Mouse (Mus musculus) brain, adult 2 months (tissue): Measurements from ENCODE around the gene Car5a.

Experiments used
- DNase-seq: peaks from one replicate; pipeline ENCODE4 v3.0.0; 2011; ENCODE audit warnings: low read depth, low spot score

Gene Car5a

GRCm38 (mm10) chr8:121934923-121935322 lies 9.8 kb downstream of the Car5a start:
- no peak for DNase-seq

- DNase-seq, result peak; percentile 51
These were observed 10.2 kb downstream of the Car5a start for GRCm38 (mm10) chr8:121934506-121934905.

- DNase-seq, result no peak
These were observed 11.8 kb downstream of the Car5a start for GRCm38 (mm10) chr8:121932668-121933520.

- no peak for DNase-seq
These were observed 12.6 kb downstream of the Car5a start for GRCm38 (mm10) chr8:121932026-121932667.

GRCm38 (mm10) chr8:121931571-121931970 lies 13.1 kb downstream of the Car5a start:
- DNase-seq, result no peak

- DNase-seq, result no peak
These were observed 14.7 kb downstream of the Car5a start for GRCm38 (mm10) chr8:121930047-121930446.

GRCm38 (mm10) chr8:121927316-121927715 lies 17.4 kb downstream of the Car5a start:
- DNase-seq, result peak; percentile 73

GRCm38 (mm10) chr8:121926266-121926665 lies 18.4 kb downstream of the Car5a start:
- DNase-seq, result no peak

GRCm38 (mm10) chr8:121925624-121926023 lies 19.1 kb downstream of the Car5a start:
- DNase-seq, result peak; percentile 88

- no peak for DNase-seq
These were observed 20.0 kb downstream of the Car5a start for GRCm38 (mm10) chr8:121924681-121925080.

GRCm38 (mm10) chr8:121922101-121922500 lies 22.6 kb downstream of the Car5a start:
- DNase-seq, result no peak

- DNase-seq, result no peak
These were observed 23.1 kb downstream of the Car5a start for GRCm38 (mm10) chr8:121921582-121921981.

GRCm38 (mm10) chr8:121919731-121920130 lies 25.0 kb downstream of the Car5a start:
- peak; percentile 31 for DNase-seq

- no peak for DNase-seq
These were observed 25.5 kb downstream of the Car5a start for GRCm38 (mm10) chr8:121919158-121919557.

GRCm38 (mm10) chr8:121913378-121913777 lies 31.3 kb downstream of the Car5a start:
- DNase-seq, result no peak

- DNase-seq, result no peak
These were observed 31.9 kb downstream of the Car5a start for GRCm38 (mm10) chr8:121912831-121913230.

- no peak for DNase-seq
These were observed 32.7 kb downstream of the Car5a start for GRCm38 (mm10) chr8:121911987-121912386.

GRCm38 (mm10) chr8:121911400-121911799 lies 33.3 kb downstream of the Car5a start:
- DNase-seq, result no peak

GRCm38 (mm10) chr8:121909663-121910062 lies 35.0 kb downstream of the Car5a start:
- DNase-seq, result peak; percentile 91

- no peak for DNase-seq
These were observed 35.6 kb downstream of the Car5a start for GRCm38 (mm10) chr8:121909148-121909541.

- DNase-seq, result no peak
These were observed 36.1 kb downstream of the Car5a start for GRCm38 (mm10) chr8:121908378-121909147.

GRCm38 (mm10) chr8:121907587-121908248 lies 37.0 kb downstream of the Car5a start, which contains the start of gene Slc7a5:
TSS of gene Slc7a5 (minus strand) at chr8:121907694.
- peak; percentile 97 for DNase-seq
